ENCODE assay signal across 8 mouse cellular contexts in the genomic region with DNA sequence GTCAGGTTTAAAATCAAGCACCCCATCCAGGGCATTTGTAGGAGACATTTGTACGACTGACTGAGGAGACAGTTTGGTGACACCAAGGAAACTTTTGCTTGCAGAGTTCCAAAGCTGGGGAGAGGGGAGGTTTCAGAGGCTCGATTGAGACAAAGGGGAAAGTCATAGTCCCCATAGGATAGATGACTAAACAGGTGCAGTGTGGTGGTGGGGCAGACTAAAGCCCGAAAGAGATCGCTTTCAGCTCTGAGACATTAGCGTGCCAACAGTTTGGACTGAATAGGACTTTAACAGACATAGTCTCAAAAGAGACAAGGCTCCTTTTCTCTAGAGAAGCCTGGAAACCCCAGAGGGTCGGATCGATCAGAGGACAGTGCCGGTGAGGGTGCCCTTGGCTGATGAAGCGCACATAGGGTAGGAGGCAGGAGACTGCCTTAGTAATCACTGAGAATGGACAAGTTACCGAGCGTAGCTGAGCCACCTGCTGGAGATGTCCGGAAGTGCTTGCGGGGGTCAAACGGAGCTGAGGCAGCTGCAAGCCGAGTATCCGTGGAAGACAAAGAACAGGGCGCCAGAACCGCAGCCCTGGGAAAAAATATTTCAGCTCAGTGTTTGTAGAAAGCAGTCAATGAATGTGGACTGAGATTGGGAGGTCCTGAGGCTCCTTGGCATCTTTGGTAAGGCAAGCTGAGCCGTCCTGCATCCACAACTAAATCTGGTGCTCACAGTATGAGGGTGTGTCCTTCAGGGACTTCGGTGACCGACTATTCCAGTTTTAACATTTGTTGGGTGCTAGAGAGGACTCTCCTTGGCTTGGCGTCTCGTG.
A peak's percentile ranks its signal among the peaks of the same experiment; 100 is the strongest.
DNase-seq lines count a peak whose midpoint lies in the region; ATAC-seq and TF ChIP-seq lines count a peak whose summit lies in the region.

No protein-coding gene starts in this region.

- H3K27me3 ChIP-seq in CH12.LX (replicated peaks): no peaks in the 10 kb centered on the region
- H3K27me3 ChIP-seq in forebrain, embryonic 12.5 days: no peaks in the 10 kb centered on the region
- no peaks in the 10 kb centered on the region for H3K27me3 ChIP-seq in hindbrain, embryonic 11.5 days (ENCODE audit: control insufficient read depth, insufficient read depth, low read length)

- TF ChIP-seq EP300 in CH12.LX (IDR thresholded peaks at IDR 0.05; ENCODE audit: low read length): no peak

- WGBS in bone marrow, adult 2 months: 28% methylated on average over 23 of the region's 23 CpGs
- WGBS in forebrain, embryonic 12.5 days: 31% methylated on average over 23 of the region's 23 CpGs
- 31% methylated on average over 23 of the region's 23 CpGs for WGBS in hindbrain, embryonic 11.5 days

- ATAC-seq in forebrain, embryonic 12.5 days (ENCODE audit: low FRiP score): peak; percentile 76
- peak; percentile 79; the same call in 1 of the 2 replicates for ATAC-seq in hindbrain, embryonic 11.5 days (ENCODE audit: low FRiP score)

- peak; percentile 70 for DNase-seq in CH12.LX (ENCODE audit: extremely low read depth)
- DNase-seq in hindbrain, embryonic 11.5 days (ENCODE audit: low spot score): peak; percentile 90
- peak; percentile 38 for DNase-seq in left cerebral cortex, adult 11 months (ENCODE audit: low spot score)
- DNase-seq in lung, postnatal 25 days (ENCODE audit: low spot score): peak; percentile 35
- DNase-seq in right cerebral cortex, adult 18-20 months: peak; percentile 72
- DNase-seq in urinary bladder, postnatal 4 days (ENCODE audit: low spot score in 2 of 2): peak; percentile 55 to 83

- in situ Hi-C loops in CH12.LX (cut with MboI; ENCODE audit: low pct_ligation_motif_present, low pct_unique_long_range_greater_than_20kb, low sequenced_read_pairs): no loop called here

- H3K79me2 ChIP-seq in CH12.LX (replicated peaks; ENCODE audit: control insufficient read depth, extremely low read depth, insufficient read depth, poor library complexity, severe bottlenecking): no peaks in the 10 kb centered on the region

- dilution Hi-C loops in CH12.LX (cut with MboI; ENCODE audit: extremely low pct_ligation_motif_present, extremely low pct_unique_long_range_greater_than_20kb, low sequenced_read_pairs): no loop called here

- H3K4me2 ChIP-seq in CH12.LX (ENCODE audit: insufficient read depth, low read depth, poor library complexity, severe bottlenecking): peak overlapping the region; percentile 64
- peak overlapping the region; percentile 51 for H3K4me2 ChIP-seq in forebrain, embryonic 12.5 days
- peak overlapping the region; percentile 32 for H3K4me2 ChIP-seq in hindbrain, embryonic 11.5 days (replicated peaks; ENCODE audit: low read depth, low read length)

- no peaks in the 10 kb centered on the region for H3K36me3 ChIP-seq in CH12.LX (replicated peaks in 1 of 2; ENCODE audit: control insufficient read depth in 1 of 2, insufficient read depth in 1 of 2, low read length in 1 of 2)
- no peaks in the 10 kb centered on the region for H3K36me3 ChIP-seq in forebrain, embryonic 12.5 days (replicated peaks)
- H3K36me3 ChIP-seq in hindbrain, embryonic 11.5 days (ENCODE audit: control insufficient read depth, insufficient read depth, low read length): no peaks in the 10 kb centered on the region

- peaks cover 4 to 21% of the 10 kb centered on the region in 2 experiments for H3K4me1 ChIP-seq in CH12.LX (ENCODE audit: control insufficient read depth in 1 of 2, insufficient read depth in 2 of 2)
- no peaks in the 10 kb centered on the region for H3K4me1 ChIP-seq in bone marrow, adult 2 months (ENCODE audit: control insufficient read depth, insufficient read depth, low read length)
- 0 out of 2 replicates have a peak, but pooled peaks cover 9% of the 10 kb centered on the region for H3K4me1 ChIP-seq in forebrain, embryonic 12.5 days
- no peaks in the 10 kb centered on the region for H3K4me1 ChIP-seq in hindbrain, embryonic 11.5 days (replicated peaks; ENCODE audit: control insufficient read depth, insufficient read depth, low read length)

- peak; percentile 73 to 75 for TF ChIP-seq CTCF in CH12.LX (conservative IDR thresholded peaks at IDR 0.05 in 1 of 2, IDR thresholded peaks at IDR 0.05 in 1 of 2; ENCODE audit: low read depth in 2 of 2, low read length in 2 of 2)
- peak; percentile 77 for TF ChIP-seq CTCF in bone marrow, adult 2 months (IDR thresholded peaks at IDR 0.05; ENCODE audit: control insufficient read depth, insufficient read depth, low read length)

- H3K4me3 ChIP-seq in CH12.LX (replicated peaks in 1 of 3; ENCODE audit: low read depth in 2 of 3, low read length in 2 of 3, poor library complexity in 1 of 3): peak overlapping the region in 2 of 3 experiments; percentile 17 to 28
- H3K4me3 ChIP-seq in bone marrow, adult 2 months (replicated peaks; ENCODE audit: control insufficient read depth, low read depth, low read length): no peak overlapping the region
- H3K4me3 ChIP-seq in forebrain, embryonic 12.5 days (replicated peaks): peak overlapping the region; percentile 33
- peak overlapping the region; percentile 23 for H3K4me3 ChIP-seq in hindbrain, embryonic 11.5 days (ENCODE audit: low read depth, low read length)

- no peak; the same call in 1 of the 2 replicates for TF ChIP-seq POLR2A in CH12.LX (IDR thresholded peaks at IDR 0.05; ENCODE audit: low read depth, low read length)
- TF ChIP-seq POLR2A in bone marrow, adult 2 months (IDR thresholded peaks at IDR 0.05; ENCODE audit: borderline replicate concordance, control insufficient read depth, low read depth, low read length): no peak

- no peaks in the 10 kb centered on the region for H3K9me3 ChIP-seq in CH12.LX (replicated peaks; ENCODE audit: low read length)
- no peaks in the 10 kb centered on the region for H3K9me3 ChIP-seq in forebrain, embryonic 12.5 days
- no peaks in the 10 kb centered on the region for H3K9me3 ChIP-seq in hindbrain, embryonic 11.5 days (ENCODE audit: control insufficient read depth, low read length)

- TF ChIP-seq RAD21 in CH12.LX (IDR thresholded peaks at IDR 0.05; ENCODE audit: low read depth, low read length): peak; percentile 40

- H3K27ac ChIP-seq in CH12.LX (ENCODE audit: insufficient read depth, low read depth): peak overlapping the region; percentile 56
- no peak overlapping the region for H3K27ac ChIP-seq in bone marrow, adult 2 months (ENCODE audit: control insufficient read depth, insufficient read depth, low read depth, low read length, poor library complexity)
- H3K27ac ChIP-seq in forebrain, embryonic 12.5 days: no peak overlapping the region
- H3K27ac ChIP-seq in hindbrain, embryonic 11.5 days (ENCODE audit: low read depth, low read length): no peak overlapping the region

- H3K9ac ChIP-seq in CH12.LX (ENCODE audit: insufficient read depth, low read depth): peak overlapping the region; percentile 7; the same call in 1 of the 2 replicates
- H3K9ac ChIP-seq in forebrain, embryonic 12.5 days: peak overlapping the region; percentile 36
- peak overlapping the region; percentile 49 for H3K9ac ChIP-seq in hindbrain, embryonic 11.5 days (ENCODE audit: low read depth, low read length)

TF ChIP-seq in CH12.LX, 34 proteins besides CTCF, POLR2A, EP300 and RAD21:
- TF ChIP-seq MAZ (IDR thresholded peaks at IDR 0.05; ENCODE audit: low read depth, low read length) (0 out of 2 replicates have a peak, but pooled peaks have one; percentile 47), CHD1 (IDR thresholded peaks at IDR 0.05; ENCODE audit: low read depth, low read length) (no peak), CHD2 (IDR thresholded peaks at IDR 0.05; ENCODE audit: low read length) (no peak), ZMIZ1 (IDR thresholded peaks at IDR 0.05; ENCODE audit: low read depth, low read length) (no peak), TBP (conservative IDR thresholded peaks at IDR 0.05; ENCODE audit: low read depth, low read length) (no peak), TCF12 (IDR thresholded peaks at IDR 0.05; ENCODE audit: low read depth, low read length) (peak; percentile 52; the same call in 1 of the 2 replicates), NRF1 (IDR thresholded peaks at IDR 0.05; ENCODE audit: low read depth, low read length) (no peak), USF1 (IDR thresholded peaks at IDR 0.05; ENCODE audit: low read depth, low read length) (no peak), SIN3A (IDR thresholded peaks at IDR 0.05; ENCODE audit: low read length) (0 out of 2 replicates have a peak, but pooled peaks have one; percentile 21), SMC3 (IDR thresholded peaks at IDR 0.05; ENCODE audit: low read depth, low read length) (peak; percentile 65), ELF1 (IDR thresholded peaks at IDR 0.05; ENCODE audit: low read depth, low read length) (peak; percentile 66), MXI1 (IDR thresholded peaks at IDR 0.05; ENCODE audit: low read depth, low read length) (peak; percentile 13; the same call in 1 of the 2 replicates), USF2 (conservative IDR thresholded peaks at IDR 0.05; ENCODE audit: low read depth, low read length) (no peak)
TF ChIP-seq in CH12.LX: peak in this region for 6.

Comparison
In these comparisons a context has a peak if more than half of its experiments do, and no peak if none do; other contexts are left out.
1. DNase-seq: peak in every context shown above with its lines; median percentile 90 in hindbrain, embryonic 11.5 days; 72 in right cerebral cortex, adult 18-20 months; 70 in CH12.LX; 69 in urinary bladder, postnatal 4 days; 38 in left cerebral cortex, adult 11 months; 35 in lung, postnatal 25 days.